Mouse (Mus musculus): ENCODE data around the gene Tmem231. TPM values are rescaled to one million over a fixed set of nuclear protein-coding genes. Genes with fewer than 3 reads are reported as not detected.
A peak's percentile ranks its signal among the peaks of the same experiment; 100 is the strongest.

Tmem231 gene
- polyA plus RNA-seq, 1 experiment from 2014 or later = 19.6 TPM

- peak; percentile 57 for ATAC-seq (ENCODE audit: low read depth)
- Histone ChIP-seq H3K27me3 (ENCODE audit: control insufficient read depth, insufficient read depth, low read depth, low read length) (no peaks in the 10 kb centered on the region), H3K4me2 (ENCODE audit: low read depth, low read length) (no peak overlapping the region), H3K4me1 (replicated peaks; ENCODE audit: control insufficient read depth, insufficient read depth, low read length) (0 out of 2 replicates have a peak, but pooled peaks cover 2% of the 10 kb centered on the region), H3K9ac (ENCODE audit: low read length) (no peak overlapping the region), H3K4me3 (ENCODE audit: low read length) (no peak overlapping the region), H3K9me3 (ENCODE audit: control insufficient read depth, low read length) (no peaks in the 10 kb centered on the region), H3K27ac (ENCODE audit: low read length) (no peak overlapping the region), H3K36me3 (ENCODE audit: control insufficient read depth, insufficient read depth, low read length) (no peaks in the 10 kb centered on the region)
- 20% methylated on average over 10 of the region's 10 CpGs for WGBS
Measured at GRCm38 (mm10) chr8:111898586-111898985, 35.1 kb downstream of the Tmem231 start.

GRCm38 (mm10) chr8:111894955-111895354, 38.7 kb downstream of the Tmem231 start:
- Histone ChIP-seq H3K9ac (ENCODE audit: low read length) (no peak overlapping the region), H3K9me3 (ENCODE audit: control insufficient read depth, low read length) (no peaks in the 10 kb centered on the region), H3K4me2 (ENCODE audit: low read depth, low read length) (no peak overlapping the region), H3K27ac (ENCODE audit: low read length) (no peak overlapping the region), H3K36me3 (ENCODE audit: control insufficient read depth, insufficient read depth, low read length) (no peaks in the 10 kb centered on the region), H3K4me3 (ENCODE audit: low read length) (no peak overlapping the region), H3K4me1 (replicated peaks; ENCODE audit: control insufficient read depth, insufficient read depth, low read length) (peaks cover 22% of the 10 kb centered on the region), H3K27me3 (ENCODE audit: control insufficient read depth, insufficient read depth, low read depth, low read length) (peaks cover 13% of the 10 kb centered on the region)
- no peak for ATAC-seq (ENCODE audit: low read depth)
- 86% methylated on average over 7 of the region's 7 CpGs for WGBS

GRCm38 (mm10) chr8:111892615-111893014, 41.1 kb downstream of the Tmem231 start:
- Histone ChIP-seq H3K4me1 (replicated peaks; ENCODE audit: control insufficient read depth, insufficient read depth, low read length) (peaks cover 31% of the 10 kb centered on the region), H3K27me3 (ENCODE audit: control insufficient read depth, insufficient read depth, low read depth, low read length) (peaks cover 22% of the 10 kb centered on the region), H3K27ac (ENCODE audit: low read length) (peak overlapping the region; percentile 81; the same call in 1 of the 2 replicates), H3K36me3 (ENCODE audit: control insufficient read depth, insufficient read depth, low read length) (no peaks in the 10 kb centered on the region), H3K9ac (ENCODE audit: low read length) (no peak overlapping the region), H3K9me3 (ENCODE audit: control insufficient read depth, low read length) (no peaks in the 10 kb centered on the region), H3K4me3 (ENCODE audit: low read length) (no peak overlapping the region), H3K4me2 (ENCODE audit: low read depth, low read length) (no peak overlapping the region)
- ATAC-seq (ENCODE audit: low read depth) = no peak
- WGBS = 43% methylated on average over 5 of the region's 5 CpGs

- no peak overlapping the region for H3K4me3 ChIP-seq (ENCODE audit: low read length)
- no peak overlapping the region for H3K4me2 ChIP-seq (ENCODE audit: low read depth, low read length)
- H3K4me1 ChIP-seq (replicated peaks; ENCODE audit: control insufficient read depth, insufficient read depth, low read length) = peaks cover 31% of the 10 kb centered on the region
- WGBS = 11% methylated on average over 8 of the region's 8 CpGs
- peak overlapping the region; percentile 81; the same call in 1 of the 2 replicates for H3K27ac ChIP-seq (ENCODE audit: low read length)
- peaks cover 22% of the 10 kb centered on the region for H3K27me3 ChIP-seq (ENCODE audit: control insufficient read depth, insufficient read depth, low read depth, low read length)
- no peaks in the 10 kb centered on the region for H3K36me3 ChIP-seq (ENCODE audit: control insufficient read depth, insufficient read depth, low read length)
- no peak for ATAC-seq (ENCODE audit: low read depth)
- no peaks in the 10 kb centered on the region for H3K9me3 ChIP-seq (ENCODE audit: control insufficient read depth, low read length)
- no peak overlapping the region for H3K9ac ChIP-seq (ENCODE audit: low read length)
Measured at GRCm38 (mm10) chr8:111891983-111892382, 41.7 kb downstream of the Tmem231 start.

- no peaks in the 10 kb centered on the region for H3K9me3 ChIP-seq (ENCODE audit: control insufficient read depth, low read length)
- WGBS = 44% methylated on average over 6 of the region's 6 CpGs
- ATAC-seq (ENCODE audit: low read depth) = peak; percentile 79
- peak overlapping the region; percentile 36; the same call in 1 of the 2 replicates for H3K4me3 ChIP-seq (ENCODE audit: low read length)
- H3K27me3 ChIP-seq (ENCODE audit: control insufficient read depth, insufficient read depth, low read depth, low read length) = peaks cover 22% of the 10 kb centered on the region
- H3K9ac ChIP-seq (ENCODE audit: low read length) = peak overlapping the region; percentile 48
- peak overlapping the region; percentile 56 for H3K4me2 ChIP-seq (ENCODE audit: low read depth, low read length)
- H3K4me1 ChIP-seq (replicated peaks; ENCODE audit: control insufficient read depth, insufficient read depth, low read length) = peaks cover 31% of the 10 kb centered on the region
- peak overlapping the region; percentile 81 for H3K27ac ChIP-seq (ENCODE audit: low read length)
- no peaks in the 10 kb centered on the region for H3K36me3 ChIP-seq (ENCODE audit: control insufficient read depth, insufficient read depth, low read length)
Measured at GRCm38 (mm10) chr8:111890911-111891303, 42.8 kb downstream of the Tmem231 start.

- H3K4me2 ChIP-seq (ENCODE audit: low read depth, low read length) = peak overlapping the region; percentile 56
- no peaks in the 10 kb centered on the region for H3K9me3 ChIP-seq (ENCODE audit: control insufficient read depth, low read length)
- H3K9ac ChIP-seq (ENCODE audit: low read length) = peak overlapping the region; percentile 48
- H3K27me3 ChIP-seq (ENCODE audit: control insufficient read depth, insufficient read depth, low read depth, low read length) = peaks cover 22% of the 10 kb centered on the region
- H3K4me1 ChIP-seq (replicated peaks; ENCODE audit: control insufficient read depth, insufficient read depth, low read length) = peaks cover 31% of the 10 kb centered on the region
- H3K36me3 ChIP-seq (ENCODE audit: control insufficient read depth, insufficient read depth, low read length) = no peaks in the 10 kb centered on the region
- WGBS = 11% methylated on average over 86 of the region's 86 CpGs
- peak; percentile 32 for ATAC-seq (ENCODE audit: low read depth)
- peak overlapping the region; percentile 36 for H3K4me3 ChIP-seq (ENCODE audit: low read length)
- H3K27ac ChIP-seq (ENCODE audit: low read length) = peak overlapping the region; percentile 81
Measured at GRCm38 (mm10) chr8:111889931-111890910, 43.5 kb downstream of the Tmem231 start.

- no peak overlapping the region for H3K4me2 ChIP-seq (ENCODE audit: low read depth, low read length)
- no peaks in the 10 kb centered on the region for H3K9me3 ChIP-seq (ENCODE audit: control insufficient read depth, low read length)
- H3K27ac ChIP-seq (ENCODE audit: low read length) = peak overlapping the region; percentile 47
- H3K4me3 ChIP-seq (ENCODE audit: low read length) = no peak overlapping the region
- H3K4me1 ChIP-seq (replicated peaks; ENCODE audit: control insufficient read depth, insufficient read depth, low read length) = peaks cover 31% of the 10 kb centered on the region
- peak; percentile 35; the same call in 1 of the 2 replicates for ATAC-seq (ENCODE audit: low read depth)
- no peak overlapping the region for H3K9ac ChIP-seq (ENCODE audit: low read length)
- H3K27me3 ChIP-seq (ENCODE audit: control insufficient read depth, insufficient read depth, low read depth, low read length) = peaks cover 22% of the 10 kb centered on the region
- no peaks in the 10 kb centered on the region for H3K36me3 ChIP-seq (ENCODE audit: control insufficient read depth, insufficient read depth, low read length)
- WGBS = 10% methylated on average over 7 of the region's 7 CpGs
Measured at GRCm38 (mm10) chr8:111888091-111888650, 45.5 kb downstream of the Tmem231 start.

- Histone ChIP-seq H3K27ac (ENCODE audit: low read length) (peak overlapping the region; percentile 47; the same call in 1 of the 2 replicates), H3K4me3 (ENCODE audit: low read length) (no peak overlapping the region), H3K27me3 (ENCODE audit: control insufficient read depth, insufficient read depth, low read depth, low read length) (peaks cover 22% of the 10 kb centered on the region), H3K4me1 (replicated peaks; ENCODE audit: control insufficient read depth, insufficient read depth, low read length) (peaks cover 32% of the 10 kb centered on the region), H3K4me2 (ENCODE audit: low read depth, low read length) (no peak overlapping the region), H3K9me3 (ENCODE audit: control insufficient read depth, low read length) (no peaks in the 10 kb centered on the region), H3K9ac (ENCODE audit: low read length) (no peak overlapping the region), H3K36me3 (ENCODE audit: control insufficient read depth, insufficient read depth, low read length) (no peaks in the 10 kb centered on the region)
- 68% methylated on average over 1 of the region's 1 CpGs for WGBS
- ATAC-seq (ENCODE audit: low read depth) = no peak
Measured at GRCm38 (mm10) chr8:111887479-111887878, 46.2 kb downstream of the Tmem231 start.

GRCm38 (mm10) chr8:111883615-111884014, 50.1 kb downstream of the Tmem231 start:
- Histone ChIP-seq H3K4me2 (ENCODE audit: low read depth, low read length) (no peak overlapping the region), H3K9ac (ENCODE audit: low read length) (no peak overlapping the region), H3K9me3 (ENCODE audit: control insufficient read depth, low read length) (no peaks in the 10 kb centered on the region), H3K4me1 (replicated peaks; ENCODE audit: control insufficient read depth, insufficient read depth, low read length) (peaks cover 11% of the 10 kb centered on the region), H3K4me3 (ENCODE audit: low read length) (no peak overlapping the region), H3K27ac (ENCODE audit: low read length) (peak overlapping the region; percentile 68), H3K36me3 (ENCODE audit: control insufficient read depth, insufficient read depth, low read length) (no peaks in the 10 kb centered on the region), H3K27me3 (ENCODE audit: control insufficient read depth, insufficient read depth, low read depth, low read length) (no peaks in the 10 kb centered on the region)
- 56% methylated on average over 4 of the region's 4 CpGs for WGBS
- peak; percentile 76 for ATAC-seq (ENCODE audit: low read depth)

All from lung, embryonic 16.5 days (tissue).